In the genomic region with DNA sequence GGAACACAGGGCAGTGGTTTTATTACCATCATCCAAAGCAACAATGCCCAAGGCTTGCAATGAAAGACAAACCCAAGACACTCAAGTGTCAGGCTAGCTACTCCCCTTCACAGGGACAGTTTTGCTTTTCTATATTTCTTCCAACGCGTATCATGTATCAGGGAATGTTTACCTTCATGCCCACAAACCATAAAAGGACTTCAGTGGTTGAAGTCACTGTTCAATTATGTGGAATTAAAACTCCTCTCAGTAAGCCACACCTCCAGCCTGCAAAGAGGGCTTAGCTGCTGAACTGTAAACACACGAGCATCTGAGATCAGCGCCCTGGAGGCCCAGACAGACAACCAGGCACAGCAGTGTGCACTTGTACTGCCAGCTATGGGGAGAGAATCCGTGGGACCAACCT, we compare ENCODE assay signal across 14 mouse cellular contexts.
"Had no signal": no experiment of that assay in that cellular context is flagged by ENCODE, and none has a peak within 500 bp of the region (broad histone marks: within the 10 kb centered on the region; RNA-seq: fewer than 3 reads in every experiment).

No protein-coding gene starts in this region.

- H3K4me2 ChIP-seq: limb, embryonic 15.5 days; liver, embryonic 12.5 days; lung, embryonic 15.5 days; midbrain, embryonic 12.5 days; neural tube, embryonic 13.5 days had no signal

- H3K27ac ChIP-seq: limb, embryonic 15.5 days; liver, embryonic 12.5 days; lung, embryonic 15.5 days; midbrain, embryonic 12.5 days; neural tube, embryonic 13.5 days had no signal

- H3K9ac ChIP-seq: limb, embryonic 15.5 days; liver, embryonic 12.5 days; lung, embryonic 15.5 days; midbrain, embryonic 12.5 days; neural tube, embryonic 13.5 days had no signal

- H3K4me3 ChIP-seq: limb, embryonic 15.5 days; liver, embryonic 12.5 days; lung, embryonic 15.5 days; midbrain, embryonic 12.5 days; neural tube, embryonic 13.5 days had no signal

- H3K9me3 ChIP-seq: limb, embryonic 15.5 days; liver, embryonic 12.5 days; lung, embryonic 15.5 days; midbrain, embryonic 12.5 days; neural tube, embryonic 13.5 days had no signal

- ATAC-seq: intestine, postnatal 0 days; liver, embryonic 12.5 days; midbrain, embryonic 16.5 days had no signal

- DNase-seq: kidney, postnatal 14 days; layer of hippocampus, adult 9-11 months; layer of hippocampus, postnatal 36 days; lung, postnatal 14 days; right cerebral cortex, adult 18-20 months; right cerebral cortex, postnatal 25 days; thymus, postnatal 4 days had no signal

- H3K4me1 ChIP-seq: liver, embryonic 12.5 days; lung, embryonic 15.5 days; midbrain, embryonic 12.5 days; neural tube, embryonic 13.5 days had no signal

- H3K27me3 ChIP-seq: limb, embryonic 15.5 days; liver, embryonic 12.5 days; lung, embryonic 15.5 days; midbrain, embryonic 12.5 days; neural tube, embryonic 13.5 days had no signal

- H3K36me3 ChIP-seq: limb, embryonic 15.5 days; liver, embryonic 12.5 days; lung, embryonic 15.5 days; midbrain, embryonic 12.5 days; neural tube, embryonic 13.5 days had no signal
